Mouse (Mus musculus): ENCODE measurements around the gene Gm4871.
"Not testable (repeated sequence)": the region's sequence is repeated elsewhere in the genome, so short reads cannot be mapped to it uniquely, and the experiment has no call there.

DNA sequence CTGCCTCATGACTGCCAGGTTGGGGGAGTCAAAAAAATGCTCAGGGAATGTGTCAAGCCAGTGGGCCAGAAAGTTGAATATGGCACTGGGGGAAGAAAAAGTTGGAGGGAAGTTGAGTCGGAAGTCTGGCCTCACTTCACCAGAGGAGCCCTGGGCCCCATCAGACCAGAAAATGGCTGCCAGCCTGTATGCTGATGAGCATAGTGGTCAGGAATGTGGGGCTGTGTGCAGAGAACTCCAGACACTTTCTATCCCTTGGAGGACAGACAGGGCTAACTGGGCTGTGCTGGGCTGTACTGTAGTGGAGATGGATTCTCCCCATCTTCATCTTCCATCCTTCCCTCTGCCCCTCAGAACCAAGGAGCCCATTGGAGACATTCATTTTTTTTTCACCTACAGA is 2.1 kb downstream of the Gm4871 start:
- TF ChIP-seq CTCF (IDR thresholded peaks at IDR 0.05; ENCODE audit: low read depth, low read length); POLR2A (IDR thresholded peaks at IDR 0.05; ENCODE audit: insufficient read depth, low read length); EP300 (IDR thresholded peaks at IDR 0.05; ENCODE audit: insufficient read depth, low read depth, low read length): not testable (repeated sequence)
